Mouse (Mus musculus) midbrain, postnatal 0 days (tissue): Measurements from ENCODE around the gene Astn2. TPM values are rescaled to one million over a fixed set of nuclear protein-coding genes. Genes with fewer than 3 reads are reported as not detected.

Experiments
- ATAC-seq: fragments of 200-750 bp; cut with Nextera tagmentation; 2 replicates; pipeline ENCODE4 v1.8.0; 2017; ENCODE audit warnings: moderate number of reproducible peaks, mild to moderate bottlenecking, moderate TSS enrichment, moderate library complexity; ENCODE audit not compliant: low FRiP score
- DNase-seq: peaks from one replicate; pipeline ENCODE4 v3.0.0-alpha.2; 2015; ENCODE audit warnings: low spot score
- H3K27ac ChIP-seq: fragments of 300-500 bp; sonication (generic); 2 replicates; pipeline ENCODE4 v1.5.1; 2014; ENCODE audit warnings: low read depth, mild to moderate bottlenecking, low read length, mixed read lengths
- H3K27me3 ChIP-seq: fragments of 300-500 bp; sonication (generic); 2 replicates; pipeline ENCODE4 v1.6.1; 2014; ENCODE audit warnings: low read length, control low read depth, mixed read lengths; ENCODE audit not compliant: insufficient read depth
- H3K36me3 ChIP-seq: fragments of 300-500 bp; sonication (generic); 2 replicates; pipeline ENCODE4 v1.6.1; 2014; ENCODE audit warnings: low read length, control low read depth, mixed read lengths; ENCODE audit not compliant: insufficient read depth
- H3K4me1 ChIP-seq: fragments of 300-500 bp; sonication (generic); 2 replicates; pipeline ENCODE4 v1.6.1; 2014; ENCODE audit warnings: mild to moderate bottlenecking, control low read depth, antibody characterized with exemption, low read length, mixed read lengths; ENCODE audit not compliant: insufficient read depth
- H3K4me2 ChIP-seq: fragments of 300-500 bp; sonication (generic); 2 replicates; pipeline ENCODE4 v1.6.1; 2014; ENCODE audit warnings: low read depth, mild to moderate bottlenecking, low read length, mixed read lengths; ENCODE audit not compliant: poor library complexity, severe bottlenecking
- H3K4me3 ChIP-seq: fragments of 300-500 bp; sonication (generic); 2 replicates; pipeline ENCODE4 v1.5.1; 2014; ENCODE audit warnings: low read depth, mild to moderate bottlenecking, low read length, moderate library complexity
- H3K9ac ChIP-seq: fragments of 300-500 bp; sonication (generic); replicated peaks from 2 replicates; pipeline ENCODE4 v1.6.1; 2014; ENCODE audit warnings: mild to moderate bottlenecking, low read length, moderate library complexity, mixed read lengths; ENCODE audit not compliant: poor library complexity, severe bottlenecking
- H3K9me3 ChIP-seq: fragments of 300-500 bp; sonication (generic); 2 replicates; pipeline ENCODE4 v1.6.1; 2016; ENCODE audit warnings: low read length, control low read depth
- CTCF ChIP-seq: IDR thresholded peaks from 2 replicates; pipeline ENCODE4 v1.5.1; 2016; ENCODE audit warnings: antibody characterized with exemption, mild to moderate bottlenecking
- WGBS: fragments of 180-500 bp; shearing (Covaris S2); extraction: QIAGEN DNeasy Blood & Tissue Kit; methylation state at CpG from one replicate; pipeline ENCODE4 v1.1.7; 2014; 5-methylcytosine and 5-hydroxymethylcytosine counted together
- polyA plus RNA-seq: library from polyadenylated mRNA; unstranded; fragments of >200 nt; fragmentation: Nextera tagmentation; extraction: Ambion mirVana; gene quantifications from 2 replicates; pipeline ENCODE4 v1.2.1, GENCODE M21; 2015
- total RNA-seq: library from RNA; depleted of rRNA; stranded (reverse); fragments of >200 nt; gene quantifications from 2 replicates; pipeline ENCODE4 v1.2.3, GENCODE M21; 2014

Astn2 gene
- total and polyA plus RNA-seq, 2 experiments from 2014 or later = 2.5 to 34.9 TPM

- DNase-seq (peak; percentile 5), ATAC-seq (no peak)
- H3K27me3 ChIP-seq = no peaks in the 10 kb centered on the region
- no peaks in the 10 kb centered on the region for H3K9me3 ChIP-seq
- 75% methylated on average over 5 of the region's 5 CpGs for WGBS
- H3K4me2 ChIP-seq = no peak overlapping the region
- H3K9ac ChIP-seq = no peak overlapping the region
- no peak overlapping the region for H3K27ac ChIP-seq
- no peak overlapping the region for H3K4me3 ChIP-seq
- no peak for TF ChIP-seq CTCF
- no peaks in the 10 kb centered on the region for H3K4me1 ChIP-seq
- no peaks in the 10 kb centered on the region for H3K36me3 ChIP-seq
Measured at GRCm38 (mm10) chr4:65426437-65426836, 978.0 kb downstream of the Astn2 start.

- no peak overlapping the region for H3K9ac ChIP-seq
- no peak for DNase-seq
- ATAC-seq = no peak
- no peaks in the 10 kb centered on the region for H3K9me3 ChIP-seq
- WGBS = 92% methylated on average over 3 of the region's 3 CpGs
- no peak overlapping the region for H3K4me2 ChIP-seq
- TF ChIP-seq CTCF = no peak
- no peak overlapping the region for H3K27ac ChIP-seq
- H3K4me1 ChIP-seq = no peaks in the 10 kb centered on the region
- no peaks in the 10 kb centered on the region for H3K36me3 ChIP-seq
- H3K4me3 ChIP-seq = no peak overlapping the region
- H3K27me3 ChIP-seq = no peaks in the 10 kb centered on the region
Measured at GRCm38 (mm10) chr4:65423068-65423625, 981.3 kb downstream of the Astn2 start.

GRCm38 (mm10) chr4:65421272-65421671 is 983.1 kb downstream of the Astn2 start:
- Histone ChIP-seq H3K27me3 (no peaks in the 10 kb centered on the region), H3K9me3 (no peaks in the 10 kb centered on the region), H3K36me3 (no peaks in the 10 kb centered on the region), H3K4me2 (no peak overlapping the region), H3K4me3 (no peak overlapping the region), H3K4me1 (no peaks in the 10 kb centered on the region), H3K27ac (no peak overlapping the region), H3K9ac (no peak overlapping the region)
- TF ChIP-seq CTCF = no peak
- WGBS = 86% methylated on average over 2 of the region's 2 CpGs
- DNase-seq (no peak), ATAC-seq (no peak)

GRCm38 (mm10) chr4:65420511-65420931 is 983.9 kb downstream of the Astn2 start:
- Histone ChIP-seq H3K9ac (no peak overlapping the region), H3K27ac (no peak overlapping the region), H3K9me3 (no peaks in the 10 kb centered on the region), H3K27me3 (no peaks in the 10 kb centered on the region), H3K36me3 (no peaks in the 10 kb centered on the region), H3K4me3 (no peak overlapping the region), H3K4me1 (no peaks in the 10 kb centered on the region), H3K4me2 (no peak overlapping the region)
- no peak for TF ChIP-seq CTCF
- WGBS = 9% methylated on average over 3 of the region's 3 CpGs
- DNase-seq = peak; percentile 48
- ATAC-seq = no peak

GRCm38 (mm10) chr4:65415507-65415906 is 988.9 kb downstream of the Astn2 start:
- H3K27me3 ChIP-seq = no peaks in the 10 kb centered on the region
- no peaks in the 10 kb centered on the region for H3K4me1 ChIP-seq
- H3K36me3 ChIP-seq = no peaks in the 10 kb centered on the region
- no peak overlapping the region for H3K27ac ChIP-seq
- 89% methylated on average over 4 of the region's 4 CpGs for WGBS
- H3K4me3 ChIP-seq = no peak overlapping the region
- no peak for TF ChIP-seq CTCF
- DNase-seq = no peak
- H3K4me2 ChIP-seq = no peak overlapping the region
- no peak overlapping the region for H3K9ac ChIP-seq
- no peaks in the 10 kb centered on the region for H3K9me3 ChIP-seq
- ATAC-seq = no peak

GRCm38 (mm10) chr4:65402836-65403634 is 1001.4 kb downstream of the Astn2 start:
- TF ChIP-seq CTCF = no peak
- Histone ChIP-seq H3K4me3 (no peak overlapping the region), H3K36me3 (no peaks in the 10 kb centered on the region), H3K9me3 (no peaks in the 10 kb centered on the region), H3K27ac (no peak overlapping the region), H3K27me3 (no peaks in the 10 kb centered on the region), H3K4me2 (no peak overlapping the region), H3K4me1 (no peaks in the 10 kb centered on the region), H3K9ac (no peak overlapping the region)
- 70% methylated on average over 6 of the region's 6 CpGs for WGBS
- DNase-seq (no peak), ATAC-seq (no peak)
